Mouse (Mus musculus) heart, postnatal 0 days (tissue): ENCODE results near the gene Nfyb. TPM values are rescaled to one million over a fixed set of nuclear protein-coding genes. Genes with fewer than 3 reads are reported as not detected.

ENCODE experiments used
- ATAC-seq: fragments of 200-750 bp; cut with Nextera tagmentation; 2 replicates; pipeline ENCODE4 v1.8.0; 2017; ENCODE audit warnings: low read depth, moderate number of reproducible peaks, moderate library complexity; ENCODE audit not compliant: insufficient read depth
- DNase-seq: peaks from one replicate; pipeline ENCODE4 v3.0.0-alpha.2; 2016; ENCODE audit warnings: low spot score
- H3K27ac ChIP-seq: fragments of 300-500 bp; sonication (generic); 2 replicates; pipeline ENCODE4 v1.5.1; 2014; ENCODE audit warnings: low read depth, mild to moderate bottlenecking
- H3K27me3 ChIP-seq: fragments of 300-500 bp; sonication (generic); 2 replicates; pipeline ENCODE4 v1.6.1; 2014; ENCODE audit warnings: low read length, mixed read lengths; ENCODE audit not compliant: control insufficient read depth, insufficient read depth
- H3K36me3 ChIP-seq: fragments of 300-500 bp; sonication (generic); replicated peaks from 2 replicates; pipeline ENCODE4 v1.6.1; 2014; ENCODE audit warnings: low read length, mixed read lengths; ENCODE audit not compliant: control insufficient read depth, insufficient read depth
- H3K4me1 ChIP-seq: fragments of 300-500 bp; sonication (generic); 2 replicates; pipeline ENCODE4 v1.6.1; 2014; ENCODE audit warnings: antibody characterized with exemption; ENCODE audit not compliant: control insufficient read depth, insufficient read depth
- H3K4me2 ChIP-seq: fragments of 300-500 bp; sonication (generic); 2 replicates; pipeline ENCODE4 v1.6.1; 2014; ENCODE audit warnings: low read depth, mild to moderate bottlenecking, low read length, moderate library complexity
- H3K4me3 ChIP-seq: fragments of 300-500 bp; sonication (generic); 2 replicates; pipeline ENCODE4 v1.5.1; 2014; ENCODE audit warnings: low read depth, low read length
- H3K9ac ChIP-seq: fragments of 300-500 bp; sonication (generic); replicated peaks from 2 replicates; pipeline ENCODE4 v1.6.1; 2014; ENCODE audit warnings: low read depth, low read length, mixed read lengths
- H3K9me3 ChIP-seq: fragments of 300-500 bp; sonication (generic); replicated peaks from 2 replicates; pipeline ENCODE4 v1.6.1; 2016; ENCODE audit warnings: low read length; ENCODE audit not compliant: control insufficient read depth
- CTCF ChIP-seq: IDR thresholded peaks from 2 replicates; pipeline ENCODE4 v1.5.1; 2016; ENCODE audit warnings: antibody characterized with exemption, control low read depth, low read depth
- EP300 ChIP-seq: IDR thresholded peaks from 2 replicates; pipeline ENCODE4 v1.6.1; 2016; ENCODE audit warnings: antibody characterized with exemption, low read depth
- WGBS: fragments of 180-500 bp; shearing (Covaris S2); extraction: QIAGEN DNeasy Blood & Tissue Kit; methylation state at CpG from one replicate; pipeline ENCODE4 v1.1.7; 2014; 5-methylcytosine and 5-hydroxymethylcytosine counted together
- polyA plus RNA-seq: library from polyadenylated mRNA; unstranded; fragments of >200 nt; fragmentation: Nextera tagmentation; extraction: Ambion mirVana; gene quantifications from 2 replicates; pipeline ENCODE4 v1.2.1, GENCODE M21; 2015
- total RNA-seq: library from RNA; depleted of rRNA; stranded (reverse); fragments of >200 nt; gene quantifications from 2 replicates; pipeline ENCODE4 v1.2.3, GENCODE M21; 2014; ENCODE audit warnings: low replicate concordance

Nfyb gene
- total and polyA plus RNA-seq, 2 experiments from 2014 or later: 14.4 to 18.0 TPM

DNA sequence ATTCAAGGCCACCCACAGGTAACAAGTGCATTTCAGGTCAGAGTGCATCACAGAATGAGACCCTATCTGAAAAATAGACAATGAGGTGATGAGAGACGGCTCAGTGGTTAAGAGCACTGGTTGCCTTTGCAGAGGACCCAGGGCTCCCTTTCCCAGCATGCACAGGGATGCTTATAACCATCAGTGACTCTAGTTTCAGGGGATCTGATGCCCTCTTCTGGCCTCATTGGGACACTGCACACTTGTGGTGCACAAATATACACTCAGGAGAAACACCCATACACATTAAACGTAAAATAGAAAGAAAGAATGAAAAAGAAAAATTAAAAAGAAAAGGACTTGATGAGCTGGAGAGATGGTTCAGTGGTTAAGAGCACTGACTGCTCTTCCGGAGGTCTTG, 27.8 kb upstream of the Nfyb start:
- TF ChIP-seq EP300 (no peak), CTCF (no peak)
- DNase-seq (no peak), ATAC-seq (no peak)
- no peak overlapping the region for H3K9ac ChIP-seq
- H3K4me2 ChIP-seq: no peak overlapping the region
- no peak overlapping the region for H3K27ac ChIP-seq
- H3K36me3 ChIP-seq: no peaks in the 10 kb centered on the region
- 94% methylated on average over 3 of the region's 3 CpGs for WGBS
- no peaks in the 10 kb centered on the region for H3K9me3 ChIP-seq
- H3K27me3 ChIP-seq: no peaks in the 10 kb centered on the region
- no peak overlapping the region for H3K4me3 ChIP-seq
- peaks cover 10% of the 10 kb centered on the region for H3K4me1 ChIP-seq

DNA sequence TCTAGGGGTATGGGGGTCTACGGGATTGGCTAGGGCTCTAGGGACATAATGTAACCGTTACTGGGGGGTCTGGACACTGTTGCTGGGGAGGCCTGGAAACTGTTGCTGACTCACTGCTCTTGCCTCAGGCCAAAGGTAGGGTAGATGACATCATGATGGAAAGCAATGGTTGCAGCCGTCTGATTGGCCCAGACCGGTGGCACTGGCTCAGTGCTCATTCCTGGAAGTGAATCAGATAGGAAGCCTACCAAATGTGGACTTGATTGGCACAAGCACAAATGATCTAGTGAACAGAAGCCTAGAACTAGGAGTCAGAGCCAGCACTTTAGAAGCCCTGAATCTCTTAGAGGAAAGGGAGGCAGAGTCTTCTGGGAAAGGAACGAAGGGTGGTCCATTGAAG, 26.6 kb upstream of the Nfyb start:
- H3K9me3 ChIP-seq: no peaks in the 10 kb centered on the region
- no peak overlapping the region for H3K4me2 ChIP-seq
- ATAC-seq (no peak), DNase-seq (no peak)
- 81% methylated on average over 5 of the region's 5 CpGs for WGBS
- TF ChIP-seq CTCF: no peak
- TF ChIP-seq EP300: no peak
- peaks cover 6% of the 10 kb centered on the region for H3K4me1 ChIP-seq
- H3K36me3 ChIP-seq: no peaks in the 10 kb centered on the region
- H3K27me3 ChIP-seq: no peaks in the 10 kb centered on the region
- H3K27ac ChIP-seq: no peak overlapping the region
- H3K4me3 ChIP-seq: no peak overlapping the region
- H3K9ac ChIP-seq: no peak overlapping the region

GRCm38 (mm10) chr10:82789181-82789580, 25.2 kb upstream of the Nfyb start:
- Histone ChIP-seq H3K27me3 (no peaks in the 10 kb centered on the region), H3K4me1 (no peaks in the 10 kb centered on the region), H3K27ac (no peak overlapping the region), H3K36me3 (no peaks in the 10 kb centered on the region), H3K9me3 (no peaks in the 10 kb centered on the region), H3K9ac (no peak overlapping the region), H3K4me3 (no peak overlapping the region), H3K4me2 (no peak overlapping the region)
- DNase-seq: no peak
- ATAC-seq: no peak
- TF ChIP-seq EP300: no peak
- no peak for TF ChIP-seq CTCF

- TF ChIP-seq CTCF: no peak
- no peak for TF ChIP-seq EP300
- DNase-seq (no peak), ATAC-seq (no peak)
- no peaks in the 10 kb centered on the region for H3K36me3 ChIP-seq
- no peaks in the 10 kb centered on the region for H3K9me3 ChIP-seq
- H3K9ac ChIP-seq: no peak overlapping the region
- H3K27me3 ChIP-seq: no peaks in the 10 kb centered on the region
- H3K4me2 ChIP-seq: no peak overlapping the region
- no peak overlapping the region for H3K27ac ChIP-seq
- H3K4me3 ChIP-seq: no peak overlapping the region
- 33% methylated on average over 2 of the region's 2 CpGs for WGBS
- H3K4me1 ChIP-seq: peaks cover 4% of the 10 kb centered on the region
Observed at GRCm38 (mm10) chr10:82782472-82782871, 18.5 kb upstream of the Nfyb start.

- no peak for DNase-seq
- Histone ChIP-seq H3K27me3 (no peaks in the 10 kb centered on the region), H3K9ac (no peak overlapping the region), H3K9me3 (no peaks in the 10 kb centered on the region), H3K36me3 (no peaks in the 10 kb centered on the region), H3K27ac (no peak overlapping the region), H3K4me2 (no peak overlapping the region), H3K4me3 (no peak overlapping the region), H3K4me1 (peaks cover 4% of the 10 kb centered on the region)
- TF ChIP-seq CTCF: no peak
- no peak for TF ChIP-seq EP300
- no peak for ATAC-seq
Observed at GRCm38 (mm10) chr10:82780816-82781215, 16.9 kb upstream of the Nfyb start.

- Histone ChIP-seq H3K4me2 (no peak overlapping the region), H3K9ac (no peak overlapping the region), H3K27me3 (no peaks in the 10 kb centered on the region), H3K36me3 (no peaks in the 10 kb centered on the region), H3K27ac (no peak overlapping the region), H3K4me3 (no peak overlapping the region), H3K9me3 (no peaks in the 10 kb centered on the region), H3K4me1 (peaks cover 4% of the 10 kb centered on the region)
- no peak for ATAC-seq
- WGBS: 91% methylated on average over 3 of the region's 3 CpGs
- TF ChIP-seq CTCF (no peak), EP300 (no peak)
- no peak for DNase-seq
Observed at GRCm38 (mm10) chr10:82780322-82780721, 16.4 kb upstream of the Nfyb start.
